Mouse (Mus musculus) heart, embryonic 13.5 days (tissue): ENCODE data around the gene Mybpc2. TPM values are rescaled to one million over a fixed set of nuclear protein-coding genes. Genes with fewer than 3 reads are reported as not detected.
A peak's percentile ranks its signal among the peaks of the same experiment; 100 is the strongest.

Source experiments
- ATAC-seq: fragments of 200-750 bp; cut with Nextera tagmentation; 2 replicates; pipeline ENCODE4 v1.8.0; 2017; ENCODE audit warnings: moderate TSS enrichment; ENCODE audit not compliant: insufficient number of reproducible peaks, low FRiP score, low TSS enrichment; ENCODE audit errors: extremely low read depth
- H3K27ac ChIP-seq: fragments of 300-500 bp; sonication (generic); replicated peaks from 2 replicates; pipeline ENCODE4 v1.5.1; 2015; ENCODE audit warnings: moderate library complexity, mild to moderate bottlenecking, inconsistent platforms
- H3K27me3 ChIP-seq: fragments of 300-500 bp; sonication (generic); replicated peaks from 2 replicates; pipeline ENCODE4 v1.6.1; 2015; ENCODE audit warnings: mild to moderate bottlenecking, inconsistent platforms
- H3K36me3 ChIP-seq: fragments of 300-500 bp; sonication (generic); 2 replicates; pipeline ENCODE4 v1.6.1; 2015; ENCODE audit warnings: mild to moderate bottlenecking, inconsistent platforms
- H3K4me1 ChIP-seq: fragments of 300-500 bp; sonication (generic); 2 replicates; pipeline ENCODE4 v1.6.1; 2015; ENCODE audit warnings: inconsistent platforms
- H3K4me2 ChIP-seq: fragments of 300-500 bp; sonication (generic); 2 replicates; pipeline ENCODE4 v1.6.1; 2015; ENCODE audit warnings: inconsistent platforms, mild to moderate bottlenecking, moderate library complexity
- H3K4me3 ChIP-seq: fragments of 300-500 bp; sonication (generic); 2 replicates; pipeline ENCODE4 v1.5.1; 2015; ENCODE audit warnings: moderate library complexity, mild to moderate bottlenecking, inconsistent platforms
- H3K9ac ChIP-seq: fragments of 300-500 bp; sonication (generic); 2 replicates; pipeline ENCODE4 v1.6.1; 2015; ENCODE audit warnings: inconsistent platforms, mild to moderate bottlenecking, moderate library complexity
- H3K9me3 ChIP-seq: fragments of 300-500 bp; sonication (generic); 2 replicates; pipeline ENCODE4 v1.6.1; 2016; ENCODE audit warnings: inconsistent platforms
- WGBS: fragments of 180-500 bp; shearing (Covaris S2); methylation state at CpG from one replicate; pipeline ENCODE4 v1.1.7; 2015; ENCODE audit warnings: mixed read lengths; 5-methylcytosine and 5-hydroxymethylcytosine counted together
- polyA plus RNA-seq: library from polyadenylated mRNA; unstranded; fragments of >200 nt; fragmentation: Nextera tagmentation; extraction: Ambion mirVana; gene quantifications from 2 replicates; pipeline ENCODE4 v1.2.1, GENCODE M21; 2015

The Mybpc2 gene
- polyA plus RNA-seq, 1 experiment from 2014 or later: 2.4 TPM

GRCm38 (mm10) chr7:44492166-44492826 is 32.2 kb downstream of the Mybpc2 start:
- Histone ChIP-seq H3K36me3 (peaks cover 59% of the 10 kb centered on the region), H3K27ac (no peak overlapping the region), H3K9me3 (no peaks in the 10 kb centered on the region), H3K4me1 (peaks cover 32% of the 10 kb centered on the region), H3K4me2 (no peak overlapping the region), H3K4me3 (no peak overlapping the region), H3K27me3 (no peaks in the 10 kb centered on the region), H3K9ac (0 out of 2 replicates have a peak overlapping the region, but pooled peaks have one; percentile 7)
- 88% methylated on average over 21 of the region's 21 CpGs for WGBS
- no peak for ATAC-seq

GRCm38 (mm10) chr7:44491391-44491790 is 33.1 kb downstream of the Mybpc2 start:
- peaks cover 35% of the 10 kb centered on the region for H3K4me1 ChIP-seq
- no peak overlapping the region for H3K9ac ChIP-seq
- ATAC-seq: no peak
- no peak overlapping the region for H3K4me3 ChIP-seq
- H3K36me3 ChIP-seq: peaks cover 59% of the 10 kb centered on the region
- H3K9me3 ChIP-seq: no peaks in the 10 kb centered on the region
- no peak overlapping the region for H3K27ac ChIP-seq
- WGBS: 90% methylated on average over 5 of the region's 5 CpGs
- no peak overlapping the region for H3K4me2 ChIP-seq
- H3K27me3 ChIP-seq: no peaks in the 10 kb centered on the region

- peak overlapping the region; percentile 26; the same call in 1 of the 2 replicates for H3K9ac ChIP-seq
- no peak for ATAC-seq
- no peak overlapping the region for H3K4me2 ChIP-seq
- no peak overlapping the region for H3K4me3 ChIP-seq
- H3K4me1 ChIP-seq: peaks cover 36% of the 10 kb centered on the region
- no peaks in the 10 kb centered on the region for H3K9me3 ChIP-seq
- no peak overlapping the region; the same call in 1 of the 2 replicates for H3K27ac ChIP-seq
- peaks cover 68% of the 10 kb centered on the region for H3K36me3 ChIP-seq
- no peaks in the 10 kb centered on the region for H3K27me3 ChIP-seq
- 70% methylated on average over 4 of the region's 4 CpGs for WGBS
Observed at GRCm38 (mm10) chr7:44490281-44490680, 34.2 kb downstream of the Mybpc2 start.

GRCm38 (mm10) chr7:44488545-44488944 is 35.9 kb downstream of the Mybpc2 start:
- WGBS: 85% methylated on average over 8 of the region's 8 CpGs
- Histone ChIP-seq H3K36me3 (peaks cover 70% of the 10 kb centered on the region), H3K4me2 (no peak overlapping the region), H3K9me3 (no peaks in the 10 kb centered on the region), H3K27me3 (no peaks in the 10 kb centered on the region), H3K4me1 (peaks cover 39% of the 10 kb centered on the region), H3K27ac (no peak overlapping the region), H3K9ac (no peak overlapping the region), H3K4me3 (no peak overlapping the region)
- ATAC-seq: no peak

- Histone ChIP-seq H3K9ac (no peak overlapping the region; the same call in 1 of the 2 replicates), H3K9me3 (no peaks in the 10 kb centered on the region), H3K27ac (no peak overlapping the region), H3K4me2 (no peak overlapping the region), H3K4me3 (no peak overlapping the region), H3K36me3 (peaks cover 66% of the 10 kb centered on the region), H3K27me3 (no peaks in the 10 kb centered on the region), H3K4me1 (peaks cover 43% of the 10 kb centered on the region)
- ATAC-seq: no peak
- 78% methylated on average over 7 of the region's 7 CpGs for WGBS
Observed at GRCm38 (mm10) chr7:44487936-44488335, 36.5 kb downstream of the Mybpc2 start.

GRCm38 (mm10) chr7:44486927-44487575 is 37.4 kb downstream of the Mybpc2 start:
- ATAC-seq: 0 out of 2 replicates have a peak, but pooled peaks have one; percentile 6
- peaks cover 62% of the 10 kb centered on the region for H3K36me3 ChIP-seq
- H3K9ac ChIP-seq: 0 out of 2 replicates have a peak overlapping the region, but pooled peaks have one; percentile 44
- WGBS: 42% methylated on average over 13 of the region's 13 CpGs
- H3K4me3 ChIP-seq: no peak overlapping the region
- no peak overlapping the region for H3K4me2 ChIP-seq
- H3K27ac ChIP-seq: peak overlapping the region; percentile 60
- H3K9me3 ChIP-seq: no peaks in the 10 kb centered on the region
- peaks cover 5% of the 10 kb centered on the region for H3K27me3 ChIP-seq
- H3K4me1 ChIP-seq: peaks cover 52% of the 10 kb centered on the region

- 57% methylated on average over 7 of the region's 7 CpGs for WGBS
- ATAC-seq: no peak
- H3K27ac ChIP-seq: peak overlapping the region; percentile 60
Observed at GRCm38 (mm10) chr7:44485572-44486195, 38.8 kb downstream of the Mybpc2 start.

GRCm38 (mm10) chr7:44484841-44485571 is 39.5 kb downstream of the Mybpc2 start:
- H3K4me1 ChIP-seq: peaks cover 59% of the 10 kb centered on the region
- peak overlapping the region; percentile 63; the same call in 1 of the 2 replicates for H3K9ac ChIP-seq
- H3K4me2 ChIP-seq: peak overlapping the region; percentile 55
- peak overlapping the region; percentile 23; the same call in 1 of the 2 replicates for H3K4me3 ChIP-seq
- H3K36me3 ChIP-seq: peaks cover 41% of the 10 kb centered on the region
- WGBS: 23% methylated on average over 5 of the region's 5 CpGs
- H3K9me3 ChIP-seq: no peaks in the 10 kb centered on the region
- peak overlapping the region; percentile 65 for H3K27ac ChIP-seq
- no peak for ATAC-seq
- peaks cover 13% of the 10 kb centered on the region for H3K27me3 ChIP-seq

More at GRCm38 (mm10) chr7:44485572-44486195, 38.8 kb downstream of the Mybpc2 start:
- Histone ChIP-seq H3K9me3 (no peaks in the 10 kb centered on the region), H3K4me2 (no peak overlapping the region), H3K9ac (peak overlapping the region; percentile 47; the same call in 1 of the 2 replicates), H3K4me1 (peaks cover 59% of the 10 kb centered on the region), H3K36me3 (peaks cover 48% of the 10 kb centered on the region), H3K27me3 (peaks cover 8% of the 10 kb centered on the region), H3K4me3 (no peak overlapping the region)

GRCm38 (mm10) chr7:44484109-44484508 is 40.3 kb downstream of the Mybpc2 start:
- peaks cover 19% of the 10 kb centered on the region for H3K27me3 ChIP-seq
- peak overlapping the region; percentile 23 for H3K4me3 ChIP-seq
- H3K9ac ChIP-seq: peak overlapping the region; percentile 63
- H3K36me3 ChIP-seq: peaks cover 34% of the 10 kb centered on the region
- peaks cover 64% of the 10 kb centered on the region for H3K4me1 ChIP-seq
- peak overlapping the region; percentile 65 for H3K27ac ChIP-seq
- WGBS: 90% methylated on average over 1 of the region's 1 CpGs
- H3K4me2 ChIP-seq: peak overlapping the region; percentile 55
- H3K9me3 ChIP-seq: no peaks in the 10 kb centered on the region
- no peak for ATAC-seq

GRCm38 (mm10) chr7:44482836-44483435 is 41.5 kb downstream of the Mybpc2 start:
- H3K36me3 ChIP-seq: peaks cover 27% of the 10 kb centered on the region
- peak; percentile 47; the same call in 1 of the 2 replicates for ATAC-seq
- peaks cover 68% of the 10 kb centered on the region for H3K4me1 ChIP-seq
- H3K4me3 ChIP-seq: peak overlapping the region; percentile 43
- 43% methylated on average over 3 of the region's 3 CpGs for whole genome bisulfite sequencing
- peak overlapping the region; percentile 79 for H3K27ac ChIP-seq
- peaks cover 24% of the 10 kb centered on the region for H3K27me3 ChIP-seq
- H3K9ac ChIP-seq: peak overlapping the region; percentile 79
- H3K9me3 ChIP-seq: no peaks in the 10 kb centered on the region
- H3K4me2 ChIP-seq: peak overlapping the region; percentile 70
